Comparison of ENCODE assay signal across 25 mouse cellular contexts in genomic region chr12:82425853-82426252, GRCm38 (mm10).
"Had no signal": no experiment of that assay in that cellular context is flagged by ENCODE, and none has a peak within 500 bp of the region (broad histone marks: within the 10 kb centered on the region; RNA-seq: fewer than 3 reads in every experiment).

No protein-coding gene starts in this region.

- DNase-seq: kidney, adult 18-20 months; kidney, adult 9 months; kidney, postnatal 14 days; kidney, postnatal 4 days; layer of hippocampus, adult 9-11 months; layer of hippocampus, postnatal 36 days; liver; lung, adult 2 months; lung, postnatal 14 days; lung, postnatal 4 days; right cerebral cortex, adult 18-20 months; right cerebral cortex, postnatal 14 days; right cerebral cortex, postnatal 4 days; thymus, postnatal 25 days had no signal

- H3K27ac ChIP-seq: limb, embryonic 10.5 days; limb, embryonic 13.5 days; liver, embryonic 12.5 days; liver, embryonic 15.5 days; midbrain, embryonic 10.5 days; midbrain, embryonic 13.5 days; neural tube, embryonic 13.5 days; stomach, embryonic 15.5 days had no signal

- ATAC-seq: liver, embryonic 12.5 days; midbrain, embryonic 13.5 days; midbrain, embryonic 16.5 days had no signal

- H3K4me3 ChIP-seq: limb, embryonic 10.5 days; limb, embryonic 13.5 days; liver, embryonic 12.5 days; liver, embryonic 15.5 days; megakaryocyte, embryonic 14.5 days; midbrain, embryonic 10.5 days; midbrain, embryonic 13.5 days; myocyte; neural tube, embryonic 13.5 days; stomach, embryonic 15.5 days had no signal
